Mouse (Mus musculus) megakaryocyte-erythroid progenitor cell, adult 5-6 weeks (primary cell): ENCODE data around the gene Gm5934. TPM values are rescaled to one million over a fixed set of nuclear protein-coding genes. Genes with fewer than 3 reads are reported as not detected.
"Not testable (repeated sequence)": the region's sequence is repeated elsewhere in the genome, so short reads cannot be mapped to it uniquely, and the experiment has no call there.

Experiments used
- ATAC-seq: replicated peaks from 2 replicates; pipeline ENCODE4 v1.8.0; 2016; ENCODE audit warnings: mild to moderate bottlenecking, inconsistent platforms; ENCODE audit not compliant: severe bottlenecking, poor library complexity, low FRiP score, low TSS enrichment
- total RNA-seq, 2 experiments: library from RNA; stranded (forward) in 1 of 2; stranded (reverse) in 1 of 2; fragments of 200-1000, 215-1000 nt in 1 of 2; fragments of >200 nt in 1 of 2; fragmentation: Nextera tagmentation in 1 of 2; gene quantifications; 2 replicates each; pipeline ENCODE4 v1.2.3; 2014 to 2017

Gene Gm5934
- not detected in 2 replicates for total RNA-seq (2014; fragmentation: Nextera tagmentation)
- total RNA-seq (2017), result not detected in 2 replicates

GRCm38 (mm10) chrX:24500660-24501059 is at the start of gene Gm5934:
Gm5934 (minus strand) TSS chrX:24500760.
- not testable (repeated sequence) for ATAC-seq

Other genes with a start within 250 kb of the Gm5934 start
- gene Gm4297, start 74.1 kb upstream of the Gm5934 start, total RNA-seq (2014; fragmentation: Nextera tagmentation), result not detected in 2 replicates
- gene Gm4297, start 74.1 kb upstream of the Gm5934 start, total RNA-seq (2017), result not detected in 2 replicates